Mouse (Mus musculus): ENCODE data around the gene Hadh. TPM values are rescaled to one million over a fixed set of nuclear protein-coding genes. Genes with fewer than 3 reads are reported as not detected.

The Hadh gene
- polyA plus RNA-seq, 1 experiment: 70.7 TPM

DNA sequence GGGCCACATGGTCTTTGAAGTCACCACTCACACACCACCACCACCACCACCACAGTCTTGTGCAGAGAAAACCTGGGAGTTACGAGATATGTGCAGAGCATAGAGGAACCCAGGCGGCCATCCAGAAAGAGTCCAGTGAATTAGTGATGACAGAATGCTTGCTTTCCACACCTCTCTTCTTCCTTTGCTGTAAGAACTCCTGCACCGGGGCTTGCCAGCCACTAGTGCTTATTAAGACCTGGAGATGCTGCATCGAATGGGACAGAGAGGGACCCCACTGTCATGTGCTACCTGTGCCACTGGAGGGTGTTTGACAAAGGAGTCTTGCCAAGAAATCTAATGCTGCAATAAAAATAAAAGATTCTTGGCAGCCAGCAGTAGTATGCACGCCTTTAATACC is 64.1 kb downstream of the Hadh start:
- Histone ChIP-seq H3K36me3 (ENCODE audit: control insufficient read depth, insufficient read depth, low read length, poor library complexity, severe bottlenecking) (no peaks in the 10 kb centered on the region), H3K27ac (ENCODE audit: insufficient read depth, low read length) (no peak overlapping the region)
- TF ChIP-seq POLR2A (IDR thresholded peaks at IDR 0.05; ENCODE audit: insufficient read depth, low read length) (no peak), EP300 (IDR thresholded peaks at IDR 0.05; ENCODE audit: insufficient read depth, low read depth, low read length) (no peak), CTCF (IDR thresholded peaks at IDR 0.05; ENCODE audit: low read depth, low read length) (no peak)

GRCm38 (mm10) chr3:131202311-131202710 is 69.6 kb downstream of the Hadh start:
- Histone ChIP-seq H3K9ac (ENCODE audit: low read depth, poor library complexity, severe bottlenecking) (no peak overlapping the region), H3K9me3 (replicated peaks; ENCODE audit: control insufficient read depth, insufficient read depth, low read length, poor library complexity, severe bottlenecking) (no peaks in the 10 kb centered on the region), H3K27me3 (ENCODE audit: control insufficient read depth, insufficient read depth, low read length, poor library complexity, severe bottlenecking) (no peaks in the 10 kb centered on the region), H3K27ac (ENCODE audit: insufficient read depth, low read length) (no peak overlapping the region), H3K4me1 (ENCODE audit: control insufficient read depth, insufficient read depth, low read length) (no peaks in the 10 kb centered on the region), H3K36me3 (ENCODE audit: control insufficient read depth, insufficient read depth, low read length, poor library complexity, severe bottlenecking) (no peaks in the 10 kb centered on the region), H3K4me3 (ENCODE audit: low read depth, low read length) (no peak overlapping the region)
- TF ChIP-seq EP300 (IDR thresholded peaks at IDR 0.05; ENCODE audit: insufficient read depth, low read depth, low read length): no peak
- no peak for TF ChIP-seq POLR2A (IDR thresholded peaks at IDR 0.05; ENCODE audit: insufficient read depth, low read length)
- no peak for TF ChIP-seq CTCF (IDR thresholded peaks at IDR 0.05; ENCODE audit: low read depth, low read length)

More for the DNA sequence above, 64.1 kb downstream of the Hadh start:
- Histone ChIP-seq H3K9me3 (replicated peaks; ENCODE audit: control insufficient read depth, insufficient read depth, low read length, poor library complexity, severe bottlenecking) (no peaks in the 10 kb centered on the region), H3K27me3 (ENCODE audit: control insufficient read depth, insufficient read depth, low read length, poor library complexity, severe bottlenecking) (no peaks in the 10 kb centered on the region), H3K9ac (ENCODE audit: low read depth, poor library complexity, severe bottlenecking) (no peak overlapping the region), H3K4me3 (ENCODE audit: low read depth, low read length) (no peak overlapping the region), H3K4me1 (ENCODE audit: control insufficient read depth, insufficient read depth, low read length) (no peaks in the 10 kb centered on the region)

GRCm38 (mm10) chr3:131199590-131200288 is 72.2 kb downstream of the Hadh start:
- Histone ChIP-seq H3K36me3 (ENCODE audit: control insufficient read depth, insufficient read depth, low read length, poor library complexity, severe bottlenecking) (no peaks in the 10 kb centered on the region), H3K9me3 (replicated peaks; ENCODE audit: control insufficient read depth, insufficient read depth, low read length, poor library complexity, severe bottlenecking) (no peaks in the 10 kb centered on the region), H3K4me3 (ENCODE audit: low read depth, low read length) (no peak overlapping the region), H3K27me3 (ENCODE audit: control insufficient read depth, insufficient read depth, low read length, poor library complexity, severe bottlenecking) (no peaks in the 10 kb centered on the region), H3K27ac (ENCODE audit: insufficient read depth, low read length) (no peak overlapping the region), H3K9ac (ENCODE audit: low read depth, poor library complexity, severe bottlenecking) (no peak overlapping the region), H3K4me1 (ENCODE audit: control insufficient read depth, insufficient read depth, low read length) (no peaks in the 10 kb centered on the region)
- no peak for TF ChIP-seq CTCF (IDR thresholded peaks at IDR 0.05; ENCODE audit: low read depth, low read length)
- TF ChIP-seq POLR2A (IDR thresholded peaks at IDR 0.05; ENCODE audit: insufficient read depth, low read length): no peak
- no peak for TF ChIP-seq EP300 (IDR thresholded peaks at IDR 0.05; ENCODE audit: insufficient read depth, low read depth, low read length)

- no peak overlapping the region for H3K9ac ChIP-seq (ENCODE audit: low read depth, poor library complexity, severe bottlenecking)
- H3K9me3 ChIP-seq (replicated peaks; ENCODE audit: control insufficient read depth, insufficient read depth, low read length, poor library complexity, severe bottlenecking): no peaks in the 10 kb centered on the region
- TF ChIP-seq POLR2A (IDR thresholded peaks at IDR 0.05; ENCODE audit: insufficient read depth, low read length): no peak
- TF ChIP-seq CTCF (IDR thresholded peaks at IDR 0.05; ENCODE audit: low read depth, low read length): no peak
- no peak for TF ChIP-seq EP300 (IDR thresholded peaks at IDR 0.05; ENCODE audit: insufficient read depth, low read depth, low read length)
- no peaks in the 10 kb centered on the region for H3K4me1 ChIP-seq (ENCODE audit: control insufficient read depth, insufficient read depth, low read length)
- no peaks in the 10 kb centered on the region for H3K36me3 ChIP-seq (ENCODE audit: control insufficient read depth, insufficient read depth, low read length, poor library complexity, severe bottlenecking)
- no peaks in the 10 kb centered on the region for H3K27me3 ChIP-seq (ENCODE audit: control insufficient read depth, insufficient read depth, low read length, poor library complexity, severe bottlenecking)
- no peak overlapping the region for H3K27ac ChIP-seq (ENCODE audit: insufficient read depth, low read length)
- H3K4me3 ChIP-seq (ENCODE audit: low read depth, low read length): no peak overlapping the region
Measured at GRCm38 (mm10) chr3:131198991-131199390, 72.9 kb downstream of the Hadh start.

- TF ChIP-seq EP300 (IDR thresholded peaks at IDR 0.05; ENCODE audit: insufficient read depth, low read depth, low read length) (no peak), CTCF (IDR thresholded peaks at IDR 0.05; ENCODE audit: low read depth, low read length) (no peak), POLR2A (IDR thresholded peaks at IDR 0.05; ENCODE audit: insufficient read depth, low read length) (no peak)
- Histone ChIP-seq H3K9me3 (replicated peaks; ENCODE audit: control insufficient read depth, insufficient read depth, low read length, poor library complexity, severe bottlenecking) (no peaks in the 10 kb centered on the region), H3K27ac (ENCODE audit: insufficient read depth, low read length) (no peak overlapping the region), H3K4me3 (ENCODE audit: low read depth, low read length) (no peak overlapping the region), H3K27me3 (ENCODE audit: control insufficient read depth, insufficient read depth, low read length, poor library complexity, severe bottlenecking) (no peaks in the 10 kb centered on the region), H3K36me3 (ENCODE audit: control insufficient read depth, insufficient read depth, low read length, poor library complexity, severe bottlenecking) (no peaks in the 10 kb centered on the region), H3K9ac (ENCODE audit: low read depth, poor library complexity, severe bottlenecking) (no peak overlapping the region), H3K4me1 (ENCODE audit: control insufficient read depth, insufficient read depth, low read length) (no peaks in the 10 kb centered on the region)
Measured at GRCm38 (mm10) chr3:131196507-131197019, 75.3 kb downstream of the Hadh start.

DNA sequence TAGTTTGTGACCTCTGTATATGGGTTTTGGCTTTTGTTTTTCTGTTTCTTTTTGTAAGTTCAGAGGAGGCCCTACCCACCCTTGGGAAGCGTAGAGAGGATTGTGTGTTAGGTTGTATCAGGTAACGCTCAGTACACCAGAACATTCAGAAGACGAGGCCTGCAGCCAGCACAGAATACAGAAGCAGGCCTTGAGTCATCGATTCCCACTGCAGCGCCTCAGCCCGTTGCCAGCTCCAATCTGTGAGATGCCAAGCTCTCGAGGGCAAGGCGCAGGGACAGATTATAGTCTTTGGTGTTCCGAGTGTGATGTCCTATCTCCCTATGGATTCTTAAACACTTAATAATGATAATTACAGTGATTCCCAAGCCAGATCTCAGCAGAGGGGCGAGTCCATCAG is 75.9 kb downstream of the Hadh start:
- Histone ChIP-seq H3K9me3 (replicated peaks; ENCODE audit: control insufficient read depth, insufficient read depth, low read length, poor library complexity, severe bottlenecking) (no peaks in the 10 kb centered on the region), H3K36me3 (ENCODE audit: control insufficient read depth, insufficient read depth, low read length, poor library complexity, severe bottlenecking) (no peaks in the 10 kb centered on the region), H3K9ac (ENCODE audit: low read depth, poor library complexity, severe bottlenecking) (no peak overlapping the region), H3K27ac (ENCODE audit: insufficient read depth, low read length) (no peak overlapping the region), H3K4me3 (ENCODE audit: low read depth, low read length) (no peak overlapping the region), H3K27me3 (ENCODE audit: control insufficient read depth, insufficient read depth, low read length, poor library complexity, severe bottlenecking) (no peaks in the 10 kb centered on the region), H3K4me1 (ENCODE audit: control insufficient read depth, insufficient read depth, low read length) (no peaks in the 10 kb centered on the region)
- TF ChIP-seq EP300 (IDR thresholded peaks at IDR 0.05; ENCODE audit: insufficient read depth, low read depth, low read length) (no peak), CTCF (IDR thresholded peaks at IDR 0.05; ENCODE audit: low read depth, low read length) (no peak), POLR2A (IDR thresholded peaks at IDR 0.05; ENCODE audit: insufficient read depth, low read length) (no peak)
